Mouse (Mus musculus) C2C12 (cell line): Measurements from ENCODE around the gene Npm1.

Experiments
- CEBPB ChIP-seq: IDR thresholded peaks from one replicate; pipeline ENCODE4 v1.6.1; 2011; ENCODE audit warnings: low read depth, mild to moderate bottlenecking, control low read depth, moderate library complexity
- CTCF ChIP-seq: IDR thresholded peaks from one replicate; pipeline ENCODE4 v1.5.1; 2011; ENCODE audit not compliant: control insufficient read depth, insufficient read depth, insufficient read length
- MAX ChIP-seq: IDR thresholded peaks from one replicate; pipeline ENCODE4 v1.6.1; 2011; ENCODE audit warnings: mild to moderate bottlenecking, control low read depth
- MYOD1 ChIP-seq: IDR thresholded peaks from one replicate; pipeline ENCODE4 v1.6.1; 2011; ENCODE audit warnings: low read depth; ENCODE audit not compliant: control insufficient read depth, insufficient read length
- MYOG ChIP-seq: IDR thresholded peaks from one replicate; pipeline ENCODE4 v1.6.1; 2011; ENCODE audit not compliant: control insufficient read depth, insufficient read length; ENCODE audit errors: extremely low read depth
- USF1 ChIP-seq: IDR thresholded peaks from one replicate; pipeline ENCODE4 v1.6.1; 2011; ENCODE audit warnings: low read depth, mild to moderate bottlenecking, control low read depth, moderate library complexity

GRCm38 (mm10) chr11:33162998-33163506 lies at the start of gene Npm1:
- TF ChIP-seq CTCF (no peak), MAX (peak; percentile 27), MYOD1 (no peak), MYOG (no peak), USF1 (no peak), CEBPB (no peak)
